Mouse (Mus musculus): Measurements from ENCODE around the gene Rnft1. TPM values are rescaled to one million over a fixed set of nuclear protein-coding genes. Genes with fewer than 3 reads are reported as not detected.
"Not testable (repeated sequence)": the region's sequence is repeated elsewhere in the genome, so short reads cannot be mapped to it uniquely, and the experiment has no call there.

Rnft1 gene
- polyA plus RNA-seq, 1 experiment from 2014 or later = 43.2 TPM

DNA sequence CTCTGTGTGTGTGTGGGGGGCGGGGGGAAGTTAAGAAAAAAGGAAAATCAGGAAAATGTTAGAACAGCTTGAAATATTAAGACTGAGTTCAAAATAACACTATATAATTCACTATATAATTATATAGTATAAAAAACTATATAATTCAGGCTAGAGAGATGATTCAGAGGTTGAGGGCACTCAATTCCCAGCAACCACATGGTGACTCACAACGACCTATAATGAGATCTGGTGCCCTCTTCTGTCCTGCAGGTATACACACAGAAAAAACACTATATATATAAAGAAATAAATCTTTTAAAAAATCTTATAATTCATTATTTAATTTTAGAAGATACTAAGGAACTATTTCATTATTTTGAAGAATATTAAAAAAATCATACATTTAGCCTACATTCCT, 23.5 kb downstream of the Rnft1 start:
- H3K27ac ChIP-seq (ENCODE audit: low read depth) = no peak overlapping the region
- TF ChIP-seq CTCF (IDR thresholded peaks at IDR 0.05; ENCODE audit: low read depth) = no peak
- no peak overlapping the region for H3K4me3 ChIP-seq (ENCODE audit: low read depth, low read length)
- no peak overlapping the region for H3K4me2 ChIP-seq
- peaks cover 93% of the 10 kb centered on the region for H3K36me3 ChIP-seq (ENCODE audit: insufficient read depth)
- H3K4me1 ChIP-seq (ENCODE audit: insufficient read depth) = no peaks in the 10 kb centered on the region
- ATAC-seq (ENCODE audit: insufficient read depth) (no peak), DNase-seq (no peak)
- no peak overlapping the region for H3K9ac ChIP-seq
- H3K27me3 ChIP-seq (ENCODE audit: insufficient read depth, low read length) = no peaks in the 10 kb centered on the region
- WGBS = 92% methylated on average over 2 of the region's 2 CpGs
- H3K9me3 ChIP-seq (ENCODE audit: low read depth, low read length) = no peaks in the 10 kb centered on the region

DNA sequence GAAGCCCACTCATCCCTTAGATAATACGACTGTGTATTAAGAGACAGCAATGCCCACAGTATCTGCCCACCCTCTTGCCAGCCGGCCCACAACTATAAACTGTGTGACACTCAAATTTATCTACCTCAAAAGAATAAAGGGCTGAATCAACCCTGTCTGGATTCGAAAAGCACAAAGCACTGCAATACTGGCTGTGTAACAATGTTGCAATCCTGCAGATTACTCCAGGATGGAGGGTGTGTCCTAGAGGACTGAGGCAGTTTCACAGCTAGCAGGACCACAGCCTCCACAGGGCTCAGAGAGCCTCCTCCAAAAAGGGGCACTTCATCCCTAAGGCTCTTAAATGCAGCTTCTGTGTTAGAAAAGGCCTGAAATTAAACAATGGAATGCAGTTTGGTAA, 32.2 kb downstream of the Rnft1 start:
- H3K27ac ChIP-seq (ENCODE audit: low read depth) = no peak overlapping the region
- H3K4me1 ChIP-seq (ENCODE audit: insufficient read depth) = no peaks in the 10 kb centered on the region
- H3K4me3 ChIP-seq (ENCODE audit: low read depth, low read length) = no peak overlapping the region
- peaks cover 79% of the 10 kb centered on the region for H3K36me3 ChIP-seq (ENCODE audit: insufficient read depth)
- 84% methylated on average over 3 of the region's 3 CpGs for WGBS
- no peak overlapping the region for H3K9ac ChIP-seq
- H3K4me2 ChIP-seq = no peak overlapping the region
- DNase-seq = no peak
- no peak for ATAC-seq (ENCODE audit: insufficient read depth)
- H3K9me3 ChIP-seq (ENCODE audit: low read depth, low read length) = no peaks in the 10 kb centered on the region
- H3K27me3 ChIP-seq (ENCODE audit: insufficient read depth, low read length) = no peaks in the 10 kb centered on the region
- TF ChIP-seq CTCF (IDR thresholded peaks at IDR 0.05; ENCODE audit: low read depth) = no peak

DNA sequence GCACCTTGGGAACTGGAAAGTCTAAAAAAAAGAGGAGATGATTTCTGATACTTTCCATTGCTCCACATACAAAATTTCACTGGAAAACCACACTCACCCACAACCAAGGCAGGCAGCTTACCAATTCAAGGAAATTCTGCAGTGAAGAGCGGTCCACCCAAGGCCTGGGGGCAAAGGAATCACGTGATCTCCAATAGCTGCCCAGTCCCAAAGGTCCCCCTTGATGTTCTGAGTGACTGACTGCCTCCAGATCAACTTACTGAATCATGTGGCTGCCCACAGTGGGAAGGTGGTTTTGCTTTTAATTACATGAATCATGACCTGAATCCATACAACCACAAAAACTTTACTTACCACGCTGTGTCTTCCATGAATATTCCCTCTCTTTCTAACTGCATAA, 32.8 kb downstream of the Rnft1 start:
- no peak overlapping the region for H3K9ac ChIP-seq
- no peak for ATAC-seq (ENCODE audit: insufficient read depth)
- no peak for TF ChIP-seq CTCF (IDR thresholded peaks at IDR 0.05; ENCODE audit: low read depth)
- DNase-seq = no peak
- no peaks in the 10 kb centered on the region for H3K4me1 ChIP-seq (ENCODE audit: insufficient read depth)
- H3K27ac ChIP-seq (ENCODE audit: low read depth) = no peak overlapping the region
- H3K4me3 ChIP-seq (ENCODE audit: low read depth, low read length) = no peak overlapping the region
- 95% methylated on average over 3 of the region's 3 CpGs for WGBS
- no peaks in the 10 kb centered on the region for H3K27me3 ChIP-seq (ENCODE audit: insufficient read depth, low read length)
- H3K9me3 ChIP-seq (ENCODE audit: low read depth, low read length) = no peaks in the 10 kb centered on the region
- peaks cover 78% of the 10 kb centered on the region for H3K36me3 ChIP-seq (ENCODE audit: insufficient read depth)
- no peak overlapping the region for H3K4me2 ChIP-seq

DNA sequence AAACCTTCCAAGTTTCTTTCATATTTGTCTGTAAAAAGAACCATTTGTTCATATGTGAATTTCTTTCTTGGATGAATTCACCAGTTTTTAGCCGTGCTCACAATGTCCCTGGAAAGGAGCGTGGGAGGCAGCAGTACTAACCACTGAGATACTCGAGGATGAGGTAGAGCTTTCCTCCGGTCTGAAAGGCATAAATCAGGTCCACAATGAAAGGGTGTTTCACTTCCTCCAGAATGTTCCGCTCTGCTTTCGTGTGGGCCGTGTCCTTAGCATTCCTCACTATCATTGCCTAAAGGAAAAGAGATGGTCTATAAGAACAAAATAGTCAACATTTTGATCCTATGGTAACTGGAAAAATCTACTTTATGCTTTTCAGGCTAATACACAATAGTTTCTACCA, 35.3 kb downstream of the Rnft1 start:
- Histone ChIP-seq H3K4me1 (ENCODE audit: insufficient read depth) (no peaks in the 10 kb centered on the region), H3K27me3 (ENCODE audit: insufficient read depth, low read length) (no peaks in the 10 kb centered on the region), H3K4me2 (no peak overlapping the region), H3K27ac (ENCODE audit: low read depth) (no peak overlapping the region), H3K36me3 (ENCODE audit: insufficient read depth) (peaks cover 84% of the 10 kb centered on the region), H3K9me3 (ENCODE audit: low read depth, low read length) (no peaks in the 10 kb centered on the region), H3K9ac (no peak overlapping the region), H3K4me3 (ENCODE audit: low read depth, low read length) (no peak overlapping the region)
- no peak for ATAC-seq (ENCODE audit: insufficient read depth)
- WGBS = 86% methylated on average over 7 of the region's 7 CpGs
- TF ChIP-seq CTCF (IDR thresholded peaks at IDR 0.05; ENCODE audit: low read depth) = no peak
- DNase-seq = no peak

DNA sequence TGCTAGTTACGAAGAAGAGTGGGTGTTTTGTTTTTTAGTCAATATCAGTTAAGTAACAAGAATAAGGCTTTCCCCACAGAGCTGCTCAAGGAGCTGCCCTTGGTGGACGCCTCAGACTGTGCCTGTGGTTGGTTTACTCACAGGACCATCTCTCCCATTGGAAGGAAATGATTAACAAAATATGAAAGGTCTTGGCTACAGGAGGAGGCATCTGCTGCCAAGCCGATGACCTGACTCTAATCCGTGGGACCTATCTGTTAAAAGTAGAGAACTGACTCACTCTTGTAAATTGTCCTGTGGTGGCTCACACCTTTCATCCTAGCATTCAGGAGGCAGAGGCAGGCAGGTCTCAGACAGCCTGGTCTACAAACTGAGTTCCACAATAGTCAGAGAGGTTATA, 43.1 kb downstream of the Rnft1 start:
- no peak for ATAC-seq (ENCODE audit: insufficient read depth)
- H3K9ac ChIP-seq = no peak overlapping the region
- TF ChIP-seq CTCF (IDR thresholded peaks at IDR 0.05; ENCODE audit: low read depth) = no peak
- H3K27ac ChIP-seq (ENCODE audit: low read depth) = no peak overlapping the region
- no peaks in the 10 kb centered on the region for H3K9me3 ChIP-seq (ENCODE audit: low read depth, low read length)
- no peak for DNase-seq
- no peak overlapping the region for H3K4me2 ChIP-seq
- H3K27me3 ChIP-seq (ENCODE audit: insufficient read depth, low read length) = no peaks in the 10 kb centered on the region
- no peaks in the 10 kb centered on the region for H3K4me1 ChIP-seq (ENCODE audit: insufficient read depth)
- peaks cover 75% of the 10 kb centered on the region for H3K36me3 ChIP-seq (ENCODE audit: insufficient read depth)
- 90% methylated on average over 4 of the region's 4 CpGs for WGBS
- H3K4me3 ChIP-seq (ENCODE audit: low read depth, low read length) = no peak overlapping the region

- peak; percentile 52 for DNase-seq
- Histone ChIP-seq H3K36me3 (ENCODE audit: insufficient read depth) (peaks cover 51% of the 10 kb centered on the region), H3K4me1 (ENCODE audit: insufficient read depth) (no peaks in the 10 kb centered on the region), H3K27ac (ENCODE audit: low read depth) (no peak overlapping the region), H3K9me3 (ENCODE audit: low read depth, low read length) (no peaks in the 10 kb centered on the region), H3K4me3 (ENCODE audit: low read depth, low read length) (no peak overlapping the region), H3K9ac (no peak overlapping the region), H3K27me3 (ENCODE audit: insufficient read depth, low read length) (no peaks in the 10 kb centered on the region), H3K4me2 (no peak overlapping the region)
- no peak for ATAC-seq (ENCODE audit: insufficient read depth)
- TF ChIP-seq CTCF (IDR thresholded peaks at IDR 0.05; ENCODE audit: low read depth) = peak; percentile 57
- WGBS = 48% methylated on average over 1 of the region's 1 CpGs
Observed at GRCm38 (mm10) chr11:86532834-86533233, 48.4 kb downstream of the Rnft1 start.

DNA sequence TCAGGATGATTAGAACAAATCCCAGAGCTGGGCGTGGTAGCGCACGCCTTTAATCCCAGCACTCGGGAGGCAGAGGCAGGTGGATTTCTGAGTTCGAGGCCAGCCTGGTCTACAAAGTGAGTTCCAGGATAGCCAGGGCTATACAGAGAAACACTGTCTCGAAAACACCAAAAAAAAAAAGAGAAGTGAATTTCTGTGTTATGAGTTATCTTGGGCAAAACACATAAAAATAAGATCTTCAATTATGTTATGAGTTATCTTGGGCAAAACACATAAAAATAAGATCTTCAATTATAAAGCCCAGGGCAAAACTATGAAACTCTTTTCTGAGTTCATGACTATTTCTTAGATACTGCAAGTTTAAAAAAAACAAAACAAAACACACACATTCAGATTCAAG, 48.8 kb downstream of the Rnft1 start:
- not testable (repeated sequence) for H3K4me2 ChIP-seq; ATAC-seq (ENCODE audit: insufficient read depth); DNase-seq; H3K4me3 ChIP-seq (ENCODE audit: low read depth, low read length); H3K9ac ChIP-seq; H3K4me1 ChIP-seq (ENCODE audit: insufficient read depth); H3K27me3 ChIP-seq (ENCODE audit: insufficient read depth, low read length); H3K9me3 ChIP-seq (ENCODE audit: low read depth, low read length); H3K27ac ChIP-seq (ENCODE audit: low read depth)
- peaks cover 47% of the 10 kb centered on the region for H3K36me3 ChIP-seq (ENCODE audit: insufficient read depth)
- WGBS = 88% methylated on average over 6 of the region's 6 CpGs

Measured in lung, embryonic 14.5 days (tissue).